Mouse (Mus musculus): ENCODE results near the gene Crxos. TPM values are rescaled to one million over a fixed set of nuclear protein-coding genes. Genes with fewer than 3 reads are reported as not detected.
"Not testable (repeated sequence)": the region's sequence is repeated elsewhere in the genome, so short reads cannot be mapped to it uniquely, and the experiment has no call there.

Crxos gene
- polyA plus RNA-seq, 1 experiment from 2014 or later, result not detected

GRCm38 (mm10) chr7:15901366-15902048 is 19.1 kb downstream of the Crxos start:
- no peak overlapping the region for H3K4me3 ChIP-seq (ENCODE audit: low read depth, low read length)
- H3K9me3 ChIP-seq (ENCODE audit: control insufficient read depth, low read length), result no peaks in the 10 kb centered on the region
- no peak overlapping the region for H3K27ac ChIP-seq (ENCODE audit: low read depth, low read length)
- 79% methylated on average over 9 of the region's 9 CpGs for WGBS
- H3K27me3 ChIP-seq (ENCODE audit: control insufficient read depth, insufficient read depth, low read length), result no peaks in the 10 kb centered on the region
- H3K4me1 ChIP-seq (ENCODE audit: control insufficient read depth, insufficient read depth, low read length), result no peaks in the 10 kb centered on the region
- H3K36me3 ChIP-seq (ENCODE audit: control insufficient read depth, insufficient read depth, low read length), result no peaks in the 10 kb centered on the region
- H3K4me2 ChIP-seq (ENCODE audit: low read depth, low read length), result no peak overlapping the region
- no peak overlapping the region for H3K9ac ChIP-seq (replicated peaks; ENCODE audit: low read depth, low read length)
- no peak for ATAC-seq (ENCODE audit: low read depth)

- Histone ChIP-seq H3K9ac (replicated peaks; ENCODE audit: low read depth, low read length) (no peak overlapping the region), H3K4me3 (ENCODE audit: low read depth, low read length) (no peak overlapping the region), H3K9me3 (ENCODE audit: control insufficient read depth, low read length) (no peaks in the 10 kb centered on the region), H3K36me3 (ENCODE audit: control insufficient read depth, insufficient read depth, low read length) (no peaks in the 10 kb centered on the region), H3K27ac (ENCODE audit: low read depth, low read length) (no peak overlapping the region), H3K4me1 (ENCODE audit: control insufficient read depth, insufficient read depth, low read length) (no peaks in the 10 kb centered on the region), H3K4me2 (ENCODE audit: low read depth, low read length) (no peak overlapping the region), H3K27me3 (ENCODE audit: control insufficient read depth, insufficient read depth, low read length) (no peaks in the 10 kb centered on the region)
- 82% methylated on average over 7 of the region's 7 CpGs for WGBS
- ATAC-seq (ENCODE audit: low read depth), result no peak
Measured at GRCm38 (mm10) chr7:15905861-15906260, 23.4 kb downstream of the Crxos start.

- no peaks in the 10 kb centered on the region for H3K9me3 ChIP-seq (ENCODE audit: control insufficient read depth, low read length)
- 77% methylated on average over 1 of the region's 1 CpGs for WGBS
- no peak overlapping the region for H3K4me3 ChIP-seq (ENCODE audit: low read depth, low read length)
- no peak for ATAC-seq (ENCODE audit: low read depth)
- H3K27me3 ChIP-seq (ENCODE audit: control insufficient read depth, insufficient read depth, low read length), result no peaks in the 10 kb centered on the region
- no peak overlapping the region for H3K9ac ChIP-seq (replicated peaks; ENCODE audit: low read depth, low read length)
- no peaks in the 10 kb centered on the region for H3K4me1 ChIP-seq (ENCODE audit: control insufficient read depth, insufficient read depth, low read length)
- no peak overlapping the region for H3K27ac ChIP-seq (ENCODE audit: low read depth, low read length)
- H3K36me3 ChIP-seq (ENCODE audit: control insufficient read depth, insufficient read depth, low read length), result no peaks in the 10 kb centered on the region
- H3K4me2 ChIP-seq (ENCODE audit: low read depth, low read length), result no peak overlapping the region
Measured at GRCm38 (mm10) chr7:15906602-15907001, 24.2 kb downstream of the Crxos start.

- no peak overlapping the region for H3K9ac ChIP-seq (replicated peaks; ENCODE audit: low read depth, low read length)
- H3K4me1 ChIP-seq (ENCODE audit: control insufficient read depth, insufficient read depth, low read length), result no peaks in the 10 kb centered on the region
- no peaks in the 10 kb centered on the region for H3K27me3 ChIP-seq (ENCODE audit: control insufficient read depth, insufficient read depth, low read length)
- H3K9me3 ChIP-seq (ENCODE audit: control insufficient read depth, low read length), result no peaks in the 10 kb centered on the region
- H3K4me3 ChIP-seq (ENCODE audit: low read depth, low read length), result no peak overlapping the region
- no peaks in the 10 kb centered on the region for H3K36me3 ChIP-seq (ENCODE audit: control insufficient read depth, insufficient read depth, low read length)
- ATAC-seq (ENCODE audit: low read depth), result no peak
- H3K27ac ChIP-seq (ENCODE audit: low read depth, low read length), result no peak overlapping the region
- 80% methylated on average over 8 of the region's 8 CpGs for WGBS
- H3K4me2 ChIP-seq (ENCODE audit: low read depth, low read length), result no peak overlapping the region
Measured at GRCm38 (mm10) chr7:15907971-15908590, 25.7 kb downstream of the Crxos start.

GRCm38 (mm10) chr7:15910521-15910920 is 28.1 kb downstream of the Crxos start:
- whole genome bisulfite sequencing, result 87% methylated on average over 5 of the region's 5 CpGs
- no peak overlapping the region for H3K4me3 ChIP-seq (ENCODE audit: low read depth, low read length)
- no peak for ATAC-seq (ENCODE audit: low read depth)
- no peak overlapping the region for H3K9ac ChIP-seq (replicated peaks; ENCODE audit: low read depth, low read length)
- no peaks in the 10 kb centered on the region for H3K9me3 ChIP-seq (ENCODE audit: control insufficient read depth, low read length)
- H3K36me3 ChIP-seq (ENCODE audit: control insufficient read depth, insufficient read depth, low read length), result no peaks in the 10 kb centered on the region
- no peaks in the 10 kb centered on the region for H3K4me1 ChIP-seq (ENCODE audit: control insufficient read depth, insufficient read depth, low read length)
- H3K27ac ChIP-seq (ENCODE audit: low read depth, low read length), result no peak overlapping the region
- H3K4me2 ChIP-seq (ENCODE audit: low read depth, low read length), result no peak overlapping the region
- H3K27me3 ChIP-seq (ENCODE audit: control insufficient read depth, insufficient read depth, low read length), result no peaks in the 10 kb centered on the region

- no peak overlapping the region for H3K4me2 ChIP-seq (ENCODE audit: low read depth, low read length)
- WGBS, result 1% methylated on average over 4 of the region's 4 CpGs
- ATAC-seq (ENCODE audit: low read depth), result peak; percentile 65; the same call in 1 of the 2 replicates
- no peaks in the 10 kb centered on the region for H3K9me3 ChIP-seq (ENCODE audit: control insufficient read depth, low read length)
- no peak overlapping the region for H3K27ac ChIP-seq (ENCODE audit: low read depth, low read length)
- no peak overlapping the region for H3K4me3 ChIP-seq (ENCODE audit: low read depth, low read length)
- no peak overlapping the region for H3K9ac ChIP-seq (replicated peaks; ENCODE audit: low read depth, low read length)
- no peaks in the 10 kb centered on the region for H3K27me3 ChIP-seq (ENCODE audit: control insufficient read depth, insufficient read depth, low read length)
- no peaks in the 10 kb centered on the region for H3K36me3 ChIP-seq (ENCODE audit: control insufficient read depth, insufficient read depth, low read length)
- no peaks in the 10 kb centered on the region for H3K4me1 ChIP-seq (ENCODE audit: control insufficient read depth, insufficient read depth, low read length)
Measured at GRCm38 (mm10) chr7:15912183-15912582, 29.8 kb downstream of the Crxos start.

GRCm38 (mm10) chr7:15914252-15914651 is 31.8 kb downstream of the Crxos start:
- H3K9me3 ChIP-seq (ENCODE audit: control insufficient read depth, low read length), result no peaks in the 10 kb centered on the region
- H3K36me3 ChIP-seq (ENCODE audit: control insufficient read depth, insufficient read depth, low read length), result peaks cover 4% of the 10 kb centered on the region; the same call in 1 of the 2 replicates
- no peak overlapping the region for H3K4me3 ChIP-seq (ENCODE audit: low read depth, low read length)
- no peaks in the 10 kb centered on the region for H3K27me3 ChIP-seq (ENCODE audit: control insufficient read depth, insufficient read depth, low read length)
- H3K4me2 ChIP-seq (ENCODE audit: low read depth, low read length), result no peak overlapping the region
- no peak for ATAC-seq (ENCODE audit: low read depth)
- no peak overlapping the region for H3K9ac ChIP-seq (replicated peaks; ENCODE audit: low read depth, low read length)
- H3K4me1 ChIP-seq (ENCODE audit: control insufficient read depth, insufficient read depth, low read length), result no peaks in the 10 kb centered on the region
- H3K27ac ChIP-seq (ENCODE audit: low read depth, low read length), result no peak overlapping the region
- WGBS, result 49% methylated on average over 2 of the region's 2 CpGs

- 90% methylated on average over 2 of the region's 2 CpGs for WGBS
- peaks cover 9% of the 10 kb centered on the region for H3K36me3 ChIP-seq (ENCODE audit: control insufficient read depth, insufficient read depth, low read length)
- no peaks in the 10 kb centered on the region for H3K9me3 ChIP-seq (ENCODE audit: control insufficient read depth, low read length)
- H3K27ac ChIP-seq (ENCODE audit: low read depth, low read length), result no peak overlapping the region
- H3K9ac ChIP-seq (replicated peaks; ENCODE audit: low read depth, low read length), result no peak overlapping the region
- H3K4me2 ChIP-seq (ENCODE audit: low read depth, low read length), result no peak overlapping the region
- H3K27me3 ChIP-seq (ENCODE audit: control insufficient read depth, insufficient read depth, low read length), result no peaks in the 10 kb centered on the region
- no peak overlapping the region for H3K4me3 ChIP-seq (ENCODE audit: low read depth, low read length)
- H3K4me1 ChIP-seq (ENCODE audit: control insufficient read depth, insufficient read depth, low read length), result no peaks in the 10 kb centered on the region
- ATAC-seq (ENCODE audit: low read depth), result no peak
Measured at GRCm38 (mm10) chr7:15914751-15915150, 32.3 kb downstream of the Crxos start.

GRCm38 (mm10) chr7:15915695-15916094 is 33.3 kb downstream of the Crxos start:
- WGBS, result 91% methylated on average over 4 of the region's 4 CpGs

More at GRCm38 (mm10) chr7:15915695-15916094, 33.3 kb downstream of the Crxos start:
- not testable (repeated sequence) for H3K9ac ChIP-seq (replicated peaks; ENCODE audit: low read depth, low read length); H3K36me3 ChIP-seq (ENCODE audit: control insufficient read depth, insufficient read depth, low read length); H3K27ac ChIP-seq (ENCODE audit: low read depth, low read length); H3K9me3 ChIP-seq (ENCODE audit: control insufficient read depth, low read length); H3K4me1 ChIP-seq (ENCODE audit: control insufficient read depth, insufficient read depth, low read length); H3K4me3 ChIP-seq (ENCODE audit: low read depth, low read length); H3K4me2 ChIP-seq (ENCODE audit: low read depth, low read length); H3K27me3 ChIP-seq (ENCODE audit: control insufficient read depth, insufficient read depth, low read length); ATAC-seq (ENCODE audit: low read depth)
